Mouse (Mus musculus): ENCODE measurements around the gene Tjap1. TPM values are rescaled to one million over a fixed set of nuclear protein-coding genes. Genes with fewer than 3 reads are reported as not detected.

Gene Tjap1
- polyA plus RNA-seq, 1 experiment from 2014 or later = 43.7 TPM

DNA sequence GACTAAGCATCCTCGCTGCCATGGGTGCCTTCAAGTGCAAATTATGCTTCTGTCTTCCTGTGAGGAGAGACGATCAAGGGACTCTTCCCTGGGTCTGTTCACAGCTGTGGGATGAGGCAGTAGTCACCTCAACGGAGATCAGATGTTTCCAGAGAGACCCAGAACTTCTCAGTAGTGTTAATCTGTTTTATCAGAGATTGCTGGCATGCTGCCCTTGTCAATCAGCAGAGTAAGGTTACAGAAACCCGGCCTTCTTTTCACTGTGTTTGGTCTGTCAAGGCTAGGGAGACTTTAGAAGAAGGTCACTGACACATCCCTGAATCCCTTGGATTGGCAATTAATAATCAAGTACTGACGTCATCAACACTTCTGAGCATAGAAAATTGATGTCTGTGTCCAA, 45.3 kb downstream of the Tjap1 start:
- H3K9ac ChIP-seq (replicated peaks; ENCODE audit: low read length) = no peak overlapping the region
- H3K36me3 ChIP-seq (replicated peaks; ENCODE audit: control insufficient read depth, insufficient read depth, low read depth, low read length) = peaks cover 23% of the 10 kb centered on the region
- H3K9me3 ChIP-seq (replicated peaks; ENCODE audit: control insufficient read depth, low read length) = no peaks in the 10 kb centered on the region
- 90% methylated on average over 5 of the region's 5 CpGs for WGBS
- DNase-seq (ENCODE audit: low spot score) (no peak), ATAC-seq (replicated peaks; ENCODE audit: insufficient number of reproducible peaks, low FRiP score, low TSS enrichment, low read depth) (no peak)
- no peaks in the 10 kb centered on the region for H3K27me3 ChIP-seq (ENCODE audit: control insufficient read depth, insufficient read depth, low read length)
- no peak overlapping the region for H3K27ac ChIP-seq (replicated peaks; ENCODE audit: low read depth, low read length)
- H3K4me2 ChIP-seq (ENCODE audit: low read depth, low read length) = no peak overlapping the region
- H3K4me3 ChIP-seq (ENCODE audit: low read depth, low read length) = no peak overlapping the region
- no peaks in the 10 kb centered on the region for H3K4me1 ChIP-seq (ENCODE audit: control insufficient read depth, insufficient read depth, low read length)

DNA sequence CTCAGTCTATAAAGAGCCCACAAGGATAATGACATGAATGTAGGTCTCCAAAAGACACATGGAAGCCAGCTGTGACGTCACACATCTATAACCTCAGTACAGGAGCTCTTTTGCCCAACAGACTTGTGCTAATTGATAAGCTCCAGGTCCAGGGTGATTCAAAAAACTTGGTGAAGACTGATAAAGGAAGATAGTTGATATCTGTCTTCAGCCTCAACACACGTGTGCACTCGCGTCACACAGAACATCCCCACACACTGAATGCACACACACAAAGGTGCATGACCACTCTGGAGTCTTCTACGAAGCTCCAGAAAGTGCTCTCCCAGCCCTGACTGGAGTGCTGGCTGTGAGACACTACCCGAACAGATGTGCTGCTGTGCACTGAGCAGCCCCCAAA, 45.7 kb downstream of the Tjap1 start:
- Histone ChIP-seq H3K27me3 (ENCODE audit: control insufficient read depth, insufficient read depth, low read length) (no peaks in the 10 kb centered on the region), H3K27ac (replicated peaks; ENCODE audit: low read depth, low read length) (no peak overlapping the region), H3K4me3 (ENCODE audit: low read depth, low read length) (no peak overlapping the region), H3K9me3 (replicated peaks; ENCODE audit: control insufficient read depth, low read length) (no peaks in the 10 kb centered on the region), H3K36me3 (replicated peaks; ENCODE audit: control insufficient read depth, insufficient read depth, low read depth, low read length) (peaks cover 23% of the 10 kb centered on the region), H3K4me2 (ENCODE audit: low read depth, low read length) (no peak overlapping the region), H3K4me1 (ENCODE audit: control insufficient read depth, insufficient read depth, low read length) (no peaks in the 10 kb centered on the region), H3K9ac (replicated peaks; ENCODE audit: low read length) (no peak overlapping the region)
- WGBS = 94% methylated on average over 6 of the region's 6 CpGs
- DNase-seq (ENCODE audit: low spot score) (no peak), ATAC-seq (replicated peaks; ENCODE audit: insufficient number of reproducible peaks, low FRiP score, low TSS enrichment, low read depth) (no peak)

DNA sequence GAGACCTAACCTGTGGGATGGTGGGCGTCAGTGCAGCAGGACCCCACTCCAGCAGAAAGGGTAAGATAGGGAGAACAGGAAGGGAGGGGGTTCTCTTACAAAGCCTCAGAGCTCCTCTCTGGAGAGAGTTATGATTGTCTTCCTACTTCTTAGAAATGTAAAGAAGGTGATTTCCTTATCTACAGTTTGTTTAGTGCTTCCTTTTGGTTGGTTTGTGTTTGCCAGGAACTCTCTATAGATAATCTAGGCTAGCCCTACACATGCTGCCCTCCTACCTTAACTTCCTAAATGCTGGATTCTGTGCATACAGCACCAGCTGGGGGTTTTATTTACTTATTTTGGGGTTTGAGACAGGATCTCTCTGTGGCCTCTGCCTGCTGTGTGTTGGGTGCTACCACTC, 46.8 kb downstream of the Tjap1 start:
- H3K4me3 ChIP-seq (ENCODE audit: low read depth, low read length) = no peak overlapping the region
- H3K36me3 ChIP-seq (replicated peaks; ENCODE audit: control insufficient read depth, insufficient read depth, low read depth, low read length) = peaks cover 19% of the 10 kb centered on the region
- H3K27ac ChIP-seq (replicated peaks; ENCODE audit: low read depth, low read length) = no peak overlapping the region
- H3K9me3 ChIP-seq (replicated peaks; ENCODE audit: control insufficient read depth, low read length) = no peaks in the 10 kb centered on the region
- H3K4me1 ChIP-seq (ENCODE audit: control insufficient read depth, insufficient read depth, low read length) = no peaks in the 10 kb centered on the region
- WGBS = 88% methylated on average over 1 of the region's 1 CpGs
- H3K9ac ChIP-seq (replicated peaks; ENCODE audit: low read length) = no peak overlapping the region
- H3K27me3 ChIP-seq (ENCODE audit: control insufficient read depth, insufficient read depth, low read length) = no peaks in the 10 kb centered on the region
- no peak for ATAC-seq (replicated peaks; ENCODE audit: insufficient number of reproducible peaks, low FRiP score, low TSS enrichment, low read depth)
- H3K4me2 ChIP-seq (ENCODE audit: low read depth, low read length) = no peak overlapping the region
- DNase-seq (ENCODE audit: low spot score) = no peak

DNA sequence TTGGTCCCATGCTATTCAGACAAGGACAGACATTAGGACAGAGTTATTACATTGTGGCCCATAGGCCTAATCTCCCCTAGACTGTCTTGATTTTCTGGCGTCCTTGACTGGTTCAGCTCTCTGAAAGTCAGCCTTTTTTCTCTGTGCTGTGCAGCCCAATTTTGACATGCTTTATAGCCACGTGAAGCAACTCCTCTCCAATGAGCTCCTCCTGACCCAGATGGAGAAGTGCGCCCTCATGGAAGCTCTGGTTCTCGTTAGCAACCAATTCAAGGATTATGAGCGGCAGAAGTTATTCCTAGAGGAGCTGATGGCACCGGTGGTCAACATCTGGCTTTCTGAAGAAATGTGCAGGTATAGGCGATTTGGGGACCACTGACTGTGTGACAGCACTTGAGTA, 55.2 kb downstream of the Tjap1 start:
- H3K4me3 ChIP-seq (ENCODE audit: low read depth, low read length) = no peak overlapping the region
- ATAC-seq (replicated peaks; ENCODE audit: insufficient number of reproducible peaks, low FRiP score, low TSS enrichment, low read depth) = no peak
- no peaks in the 10 kb centered on the region; the same call in 1 of the 2 replicates for H3K36me3 ChIP-seq (replicated peaks; ENCODE audit: control insufficient read depth, insufficient read depth, low read depth, low read length)
- H3K9me3 ChIP-seq (replicated peaks; ENCODE audit: control insufficient read depth, low read length) = no peaks in the 10 kb centered on the region
- H3K27me3 ChIP-seq (ENCODE audit: control insufficient read depth, insufficient read depth, low read length) = no peaks in the 10 kb centered on the region
- H3K4me2 ChIP-seq (ENCODE audit: low read depth, low read length) = no peak overlapping the region
- DNase-seq (ENCODE audit: low spot score) = no peak
- no peak overlapping the region for H3K27ac ChIP-seq (replicated peaks; ENCODE audit: low read depth, low read length)
- H3K4me1 ChIP-seq (ENCODE audit: control insufficient read depth, insufficient read depth, low read length) = no peaks in the 10 kb centered on the region
- no peak overlapping the region for H3K9ac ChIP-seq (replicated peaks; ENCODE audit: low read length)
- WGBS = 78% methylated on average over 7 of the region's 7 CpGs

DNA sequence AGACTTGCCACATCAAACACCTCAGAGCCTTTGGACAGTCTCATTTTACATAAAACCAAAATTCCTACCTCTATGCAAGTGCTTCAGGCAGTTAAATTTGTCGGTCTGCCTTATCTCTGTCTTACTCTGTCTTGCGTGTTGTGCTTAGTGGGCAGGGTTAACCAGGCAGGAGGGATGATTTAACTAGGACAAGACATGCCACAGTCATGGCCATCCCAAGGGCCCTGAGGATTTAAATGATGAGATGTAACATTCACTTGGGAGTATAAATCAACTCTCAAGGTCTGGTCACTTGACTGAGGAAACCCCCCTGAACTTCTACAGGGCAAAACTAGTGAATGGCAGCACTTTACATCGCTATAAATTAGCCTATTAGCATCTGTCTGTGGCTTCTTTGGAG, 61.2 kb downstream of the Tjap1 start:
- H3K4me2 ChIP-seq (ENCODE audit: low read depth, low read length) = no peak overlapping the region
- no peaks in the 10 kb centered on the region for H3K27me3 ChIP-seq (ENCODE audit: control insufficient read depth, insufficient read depth, low read length)
- no peaks in the 10 kb centered on the region for H3K4me1 ChIP-seq (ENCODE audit: control insufficient read depth, insufficient read depth, low read length)
- WGBS = 95% methylated on average over 3 of the region's 3 CpGs
- no peak for DNase-seq (ENCODE audit: low spot score)
- H3K27ac ChIP-seq (replicated peaks; ENCODE audit: low read depth, low read length) = no peak overlapping the region
- H3K4me3 ChIP-seq (ENCODE audit: low read depth, low read length) = no peak overlapping the region
- ATAC-seq (replicated peaks; ENCODE audit: insufficient number of reproducible peaks, low FRiP score, low TSS enrichment, low read depth) = no peak
- H3K36me3 ChIP-seq (replicated peaks; ENCODE audit: control insufficient read depth, insufficient read depth, low read depth, low read length) = peaks cover 3% of the 10 kb centered on the region; the same call in 1 of the 2 replicates
- no peak overlapping the region for H3K9ac ChIP-seq (replicated peaks; ENCODE audit: low read length)
- H3K9me3 ChIP-seq (replicated peaks; ENCODE audit: control insufficient read depth, low read length) = no peaks in the 10 kb centered on the region

DNA sequence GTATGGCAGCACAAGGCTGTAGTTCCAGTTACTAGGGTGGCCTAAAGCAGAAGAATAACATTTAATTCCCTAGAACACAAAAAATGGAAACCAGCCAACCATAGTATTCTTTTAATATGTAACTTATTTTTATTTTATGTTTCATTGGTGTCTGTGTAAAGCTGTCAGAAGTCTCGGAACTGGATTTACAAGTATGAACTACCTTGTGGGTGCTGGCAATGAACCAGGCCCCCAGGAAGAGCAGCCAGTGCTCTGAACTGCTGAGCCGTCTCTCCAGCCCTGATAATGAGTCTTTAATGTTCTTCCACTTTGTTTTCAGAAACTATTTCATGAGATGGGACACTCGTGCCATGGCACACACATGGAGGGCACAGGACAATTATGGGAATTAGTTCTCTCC, 72.3 kb downstream of the Tjap1 start:
- Histone ChIP-seq H3K4me2 (ENCODE audit: low read depth, low read length) (no peak overlapping the region), H3K36me3 (replicated peaks; ENCODE audit: control insufficient read depth, insufficient read depth, low read depth, low read length) (peaks cover 22% of the 10 kb centered on the region), H3K4me3 (ENCODE audit: low read depth, low read length) (no peak overlapping the region), H3K27ac (replicated peaks; ENCODE audit: low read depth, low read length) (no peak overlapping the region), H3K9me3 (replicated peaks; ENCODE audit: control insufficient read depth, low read length) (no peaks in the 10 kb centered on the region), H3K4me1 (ENCODE audit: control insufficient read depth, insufficient read depth, low read length) (no peaks in the 10 kb centered on the region), H3K27me3 (ENCODE audit: control insufficient read depth, insufficient read depth, low read length) (no peaks in the 10 kb centered on the region), H3K9ac (replicated peaks; ENCODE audit: low read length) (no peak overlapping the region)
- ATAC-seq (replicated peaks; ENCODE audit: insufficient number of reproducible peaks, low FRiP score, low TSS enrichment, low read depth) = no peak
- WGBS = 94% methylated on average over 3 of the region's 3 CpGs
- DNase-seq (ENCODE audit: low spot score) = no peak

MicroRNAs within 50 kb of the gene (microRNA counts, 519-probe panel; counts per million panel counts)
- microRNA mmu-miR-693-3p = not detected
- not detected for microRNA mmu-miR-693-5p

Small RNA genes lying within 50 kb of the gene (microRNA-seq; reads per million reads assigned to microRNA genes)
- 1.4 reads per million for gene Mir693 (ENCODE audit: borderline number of aligned reads)

Other genes starting within 250 kb of the Tjap1 start
- 133 and 134 TPM in 2 replicates for gene Mrps18a, start 172.0 kb downstream of the Tjap1 start, polyA plus RNA-seq (2014; fragmentation: Nextera tagmentation; extraction: Ambion mirVana)
- 12.5 and 13.0 TPM in 2 replicates for gene Rsph9, start 138.8 kb downstream of the Tjap1 start, polyA plus RNA-seq (2014; fragmentation: Nextera tagmentation; extraction: Ambion mirVana)
- 37.1 and 37.2 TPM in 2 replicates for gene Mad2l1bp, start 129.5 kb downstream of the Tjap1 start, polyA plus RNA-seq (2014; fragmentation: Nextera tagmentation; extraction: Ambion mirVana)
- 18.1 and 19.3 TPM in 2 replicates for gene Gtpbp2, start 122.0 kb downstream of the Tjap1 start, polyA plus RNA-seq (2014; fragmentation: Nextera tagmentation; extraction: Ambion mirVana)
- 11.3 and 12.0 TPM in 2 replicates for gene Polh, start 80.4 kb downstream of the Tjap1 start, polyA plus RNA-seq (2014; fragmentation: Nextera tagmentation; extraction: Ambion mirVana)
- 72.0 and 78.5 TPM in 2 replicates for gene Xpo5, start 80.2 kb downstream of the Tjap1 start, polyA plus RNA-seq (2014; fragmentation: Nextera tagmentation; extraction: Ambion mirVana)
- 121 and 127 TPM in 2 replicates for gene Polr1c, start 35.0 kb downstream of the Tjap1 start, polyA plus RNA-seq (2014; fragmentation: Nextera tagmentation; extraction: Ambion mirVana)
- 55.3 and 63.2 TPM in 2 replicates for gene Yipf3, start 34.9 kb downstream of the Tjap1 start, polyA plus RNA-seq (2014; fragmentation: Nextera tagmentation; extraction: Ambion mirVana)
- gene Lrrc73, start 29.5 kb downstream of the Tjap1 start, polyA plus RNA-seq (2014; fragmentation: Nextera tagmentation; extraction: Ambion mirVana) = 0.89 and 1.2 TPM in 2 replicates
- 1.2 and 2.0 TPM in 2 replicates for gene Dlk2, start 14.4 kb upstream of the Tjap1 start, polyA plus RNA-seq (2014; fragmentation: Nextera tagmentation; extraction: Ambion mirVana)
- gene Abcc10, start 45.3 kb upstream of the Tjap1 start, polyA plus RNA-seq (2014; fragmentation: Nextera tagmentation; extraction: Ambion mirVana) = 3.2 and 3.6 TPM in 2 replicates
- 12.1 and 15.3 TPM in 2 replicates for gene Zfp318, start 100.7 kb upstream of the Tjap1 start, polyA plus RNA-seq (2014; fragmentation: Nextera tagmentation; extraction: Ambion mirVana)
- gene Crip3, start 145.9 kb upstream of the Tjap1 start, polyA plus RNA-seq (2014; fragmentation: Nextera tagmentation; extraction: Ambion mirVana) = 0.43 and 1.0 TPM in 2 replicates
- not detected in 2 replicates for gene Slc22a7, start 155.4 kb upstream of the Tjap1 start, polyA plus RNA-seq (2014; fragmentation: Nextera tagmentation; extraction: Ambion mirVana)
- gene Ttbk1, start 204.6 kb upstream of the Tjap1 start, polyA plus RNA-seq (2014; fragmentation: Nextera tagmentation; extraction: Ambion mirVana) = 0.38 and 0.63 TPM in 2 replicates
- 65.9 and 74.9 TPM in 2 replicates for gene Dnph1, start 213.7 kb upstream of the Tjap1 start, polyA plus RNA-seq (2014; fragmentation: Nextera tagmentation; extraction: Ambion mirVana)

Measured in embryonic facial prominence, embryonic 11.5 days (tissue).